Mouse (Mus musculus): ENCODE data around the gene Itga3.

GRCm38 (mm10) chr11:95072136-95072535 lies 4.5 kb downstream of the Itga3 start:
- TF ChIP-seq FLI1 (IDR thresholded peaks at IDR 0.05; ENCODE audit: low read length): no peak
- TF ChIP-seq GATA1 (IDR thresholded peaks at IDR 0.05; ENCODE audit: borderline replicate concordance, low read length): no peak
